Mouse (Mus musculus): ENCODE results near the gene Orc5. TPM values are rescaled to one million over a fixed set of nuclear protein-coding genes. Genes with fewer than 3 reads are reported as not detected.

Orc5 gene
- total RNA-seq (2021): 10 to 100 TPM; 18.7 to 19.1 TPM

GRCm38 (mm10) chr5:22550033-22550551 is at the start of gene Orc5:
Gene Orc5, minus strand, starts transcription at chr5:22550429.
- peak; percentile 83 to 91 for DNase-seq (ENCODE audit: extremely low spot score in 1 of 2, low spot score in 1 of 2)

GRCm38 (mm10) chr5:22596981-22597380 is 46.8 kb upstream of the Orc5 start:
- DNase-seq (ENCODE audit: extremely low spot score in 1 of 2, low spot score in 1 of 2): no peak

- no peak for DNase-seq (ENCODE audit: extremely low spot score in 1 of 2, low spot score in 1 of 2)
Observed at GRCm38 (mm10) chr5:22589370-22589966, 39.2 kb upstream of the Orc5 start.

GRCm38 (mm10) chr5:22587492-22587891 is 37.3 kb upstream of the Orc5 start:
- DNase-seq (ENCODE audit: extremely low spot score in 1 of 2, low spot score in 1 of 2): no peak

GRCm38 (mm10) chr5:22584556-22584955 is 34.3 kb upstream of the Orc5 start:
- no peak for DNase-seq (ENCODE audit: extremely low spot score in 1 of 2, low spot score in 1 of 2)

GRCm38 (mm10) chr5:22578011-22578410 is 27.8 kb upstream of the Orc5 start:
- DNase-seq (ENCODE audit: extremely low spot score in 1 of 2, low spot score in 1 of 2): no peak

GRCm38 (mm10) chr5:22574751-22575150 is 24.5 kb upstream of the Orc5 start:
- DNase-seq (ENCODE audit: extremely low spot score in 1 of 2, low spot score in 1 of 2): no peak

GRCm38 (mm10) chr5:22574161-22574560 is 23.9 kb upstream of the Orc5 start:
- no peak for DNase-seq (ENCODE audit: extremely low spot score in 1 of 2, low spot score in 1 of 2)

- no peak for DNase-seq (ENCODE audit: extremely low spot score in 1 of 2, low spot score in 1 of 2)
Observed at GRCm38 (mm10) chr5:22573696-22574095, 23.5 kb upstream of the Orc5 start.

- DNase-seq (ENCODE audit: extremely low spot score in 1 of 2, low spot score in 1 of 2): no peak
Observed at GRCm38 (mm10) chr5:22572881-22573280, 22.7 kb upstream of the Orc5 start.

- no peak for DNase-seq (ENCODE audit: extremely low spot score in 1 of 2, low spot score in 1 of 2)
Observed at GRCm38 (mm10) chr5:22572456-22572855, 22.2 kb upstream of the Orc5 start.

- DNase-seq (ENCODE audit: extremely low spot score in 1 of 2, low spot score in 1 of 2): no peak
Observed at GRCm38 (mm10) chr5:22565708-22566107, 15.5 kb upstream of the Orc5 start.

GRCm38 (mm10) chr5:22559801-22560200 is 9.6 kb upstream of the Orc5 start:
- DNase-seq (ENCODE audit: extremely low spot score in 1 of 2, low spot score in 1 of 2): no peak

GRCm38 (mm10) chr5:22557491-22558113 is 7.4 kb upstream of the Orc5 start:
- no peak for DNase-seq (ENCODE audit: extremely low spot score in 1 of 2, low spot score in 1 of 2)

- no peak for DNase-seq (ENCODE audit: extremely low spot score in 1 of 2, low spot score in 1 of 2)
Observed at GRCm38 (mm10) chr5:22556713-22557112, 6.5 kb upstream of the Orc5 start.

GRCm38 (mm10) chr5:22552233-22552765 is 2.1 kb upstream of the Orc5 start:
- DNase-seq (ENCODE audit: extremely low spot score in 1 of 2, low spot score in 1 of 2): no peak

GRCm38 (mm10) chr5:22549366-22550032 is 730 bp downstream of the Orc5 start:
- no peak for DNase-seq (ENCODE audit: extremely low spot score in 1 of 2, low spot score in 1 of 2)

GRCm38 (mm10) chr5:22548556-22549161 is 1.6 kb downstream of the Orc5 start:
- no peak for DNase-seq (ENCODE audit: extremely low spot score in 1 of 2, low spot score in 1 of 2)

- no peak for DNase-seq (ENCODE audit: extremely low spot score in 1 of 2, low spot score in 1 of 2)
Observed at GRCm38 (mm10) chr5:22546536-22546935, 3.7 kb downstream of the Orc5 start.

GRCm38 (mm10) chr5:22545305-22545704 is 4.9 kb downstream of the Orc5 start:
- no peak for DNase-seq (ENCODE audit: extremely low spot score in 1 of 2, low spot score in 1 of 2)

- no peak for DNase-seq (ENCODE audit: extremely low spot score in 1 of 2, low spot score in 1 of 2)
Observed at GRCm38 (mm10) chr5:22542676-22543075, 7.6 kb downstream of the Orc5 start.

Data from layer of hippocampus, postnatal 25 days (tissue).